Mouse (Mus musculus): ENCODE data around the gene Tubal3. TPM values are rescaled to one million over a fixed set of nuclear protein-coding genes. Genes with fewer than 3 reads are reported as not detected.
A peak's percentile ranks its signal among the peaks of the same experiment; 100 is the strongest.
"Not testable (repeated sequence)": the region's sequence is repeated elsewhere in the genome, so short reads cannot be mapped to it uniquely, and the experiment has no call there.

The Tubal3 gene
- total RNA-seq (2022): not detected

DNA sequence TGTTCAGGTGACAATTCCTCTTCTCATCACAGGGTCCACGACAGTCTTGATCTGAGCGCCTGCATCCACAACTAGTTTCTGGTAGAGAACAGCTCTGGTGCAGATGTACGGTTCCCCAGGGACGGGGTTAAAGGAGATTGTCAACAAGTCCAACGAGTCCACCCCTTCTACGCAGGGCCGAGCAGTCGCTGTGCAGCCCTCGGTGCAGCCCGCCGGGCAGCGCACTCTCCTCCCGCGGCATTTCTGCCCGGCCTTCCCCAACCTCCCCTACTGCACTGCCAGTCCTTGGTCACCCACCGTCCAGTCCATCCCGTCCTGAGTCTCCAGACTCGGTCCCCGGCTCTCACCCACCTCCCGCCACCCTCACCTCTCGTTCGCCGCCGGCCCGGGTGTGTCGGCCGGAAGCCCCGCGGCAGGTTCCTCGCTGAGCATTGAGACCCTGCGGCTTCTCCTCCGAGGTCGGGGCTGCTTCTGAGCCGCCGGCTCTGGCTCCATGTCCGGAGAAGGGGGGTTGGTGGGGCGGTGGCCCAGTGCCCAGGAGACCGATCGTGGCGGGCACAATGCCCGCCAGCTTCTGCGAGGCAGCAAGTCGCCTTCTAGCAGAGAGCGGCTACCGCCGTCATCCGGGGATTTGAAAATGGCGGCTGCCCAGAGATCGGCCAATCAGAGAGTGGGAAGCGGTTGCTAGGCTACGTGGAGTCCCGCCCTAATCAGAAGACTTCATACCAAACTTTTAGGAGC is at the start of gene Tubal3, which contains the start of gene Net1:
TSS of gene Tubal3 (plus strand) at position 704 of the 741 bp plus-strand sequence.
TSS of gene Net1 (minus strand) at position 650 of the 741 bp plus-strand sequence.
- peak; percentile 76 to 89 for DNase-seq (ENCODE audit: low spot score in 2 of 2)

DNA sequence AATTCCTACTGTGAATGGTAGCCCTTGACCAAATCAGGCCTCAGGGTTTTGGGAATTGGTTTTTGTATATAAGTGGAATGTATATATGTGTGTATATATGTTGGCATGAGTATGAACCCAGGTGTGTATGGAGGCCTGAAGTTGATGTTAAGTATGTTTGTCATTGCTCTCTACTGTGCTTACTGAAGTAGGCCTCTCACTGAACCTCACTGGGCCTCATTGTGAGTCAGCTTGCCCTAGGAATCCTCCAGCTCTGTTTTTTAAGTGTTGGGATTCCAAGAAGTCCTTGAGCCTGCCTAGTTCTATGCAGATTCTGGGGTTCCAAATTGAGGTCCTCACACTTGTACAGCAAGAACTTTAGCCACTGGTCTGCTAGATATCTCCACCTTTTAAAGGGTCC is 48.2 kb upstream of the Tubal3 start:
- no peak for DNase-seq (ENCODE audit: low spot score in 2 of 2)

DNA sequence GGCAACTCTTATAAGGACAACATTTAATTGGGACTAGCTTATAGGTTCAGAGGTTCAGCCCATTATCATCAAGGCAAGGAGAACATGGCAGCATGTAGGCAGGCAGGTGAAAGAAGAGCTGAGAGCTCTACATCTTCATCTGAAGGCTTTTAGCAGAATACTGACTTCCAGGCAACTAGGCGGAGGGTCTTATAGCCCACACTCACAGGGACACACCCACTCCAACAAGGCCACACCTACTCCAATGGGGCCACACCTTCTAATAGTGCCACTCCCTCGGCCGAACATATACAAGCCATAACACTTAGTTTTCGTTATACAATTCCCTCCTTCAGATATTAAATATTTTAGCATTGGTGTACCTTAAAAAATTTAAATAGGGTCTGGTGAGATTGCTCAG is 45.2 kb upstream of the Tubal3 start:
- no peak for DNase-seq (ENCODE audit: low spot score in 2 of 2)

DNA sequence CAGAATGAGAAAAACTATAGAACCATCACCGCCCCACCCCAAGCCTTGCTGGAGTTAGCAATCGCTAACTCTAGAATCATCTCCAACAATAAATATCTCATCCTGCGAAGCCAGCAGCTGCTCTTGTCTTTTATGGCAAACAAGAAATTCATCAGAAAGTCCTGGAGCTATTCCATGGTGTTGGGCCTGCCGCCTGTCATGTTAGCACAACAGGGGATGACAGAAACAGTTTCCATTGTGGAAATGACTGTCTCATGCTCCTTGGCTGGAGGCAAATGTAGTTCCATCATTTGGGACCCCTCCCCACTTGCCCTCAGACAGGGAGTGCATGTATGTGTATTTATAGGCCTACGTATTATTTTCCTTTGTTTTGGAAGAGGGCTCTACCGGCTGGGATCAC is 41.6 kb upstream of the Tubal3 start:
- peak in 1 of 2 experiments; percentile 39 for DNase-seq (ENCODE audit: low spot score in 2 of 2)

DNA sequence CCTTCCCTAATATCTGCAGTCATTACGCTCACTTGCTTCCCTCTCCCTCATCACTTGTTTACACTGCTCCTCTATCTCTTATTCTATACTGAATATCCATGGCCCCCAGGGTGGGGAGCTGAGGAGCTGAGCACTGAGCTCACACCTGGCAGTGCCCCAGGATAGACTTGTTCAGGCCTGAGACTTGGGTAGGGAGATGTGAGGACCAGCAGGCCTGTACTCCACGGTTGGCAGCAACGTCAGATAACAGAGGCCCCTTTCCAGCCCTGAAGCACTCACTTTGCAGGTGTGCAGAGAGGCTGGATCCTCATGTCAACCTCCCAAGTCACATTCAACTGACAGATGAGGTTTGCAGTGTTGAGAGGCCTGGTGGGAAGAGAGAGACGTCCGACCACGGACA is 40.9 kb upstream of the Tubal3 start:
- DNase-seq (ENCODE audit: low spot score in 2 of 2): no peak

DNA sequence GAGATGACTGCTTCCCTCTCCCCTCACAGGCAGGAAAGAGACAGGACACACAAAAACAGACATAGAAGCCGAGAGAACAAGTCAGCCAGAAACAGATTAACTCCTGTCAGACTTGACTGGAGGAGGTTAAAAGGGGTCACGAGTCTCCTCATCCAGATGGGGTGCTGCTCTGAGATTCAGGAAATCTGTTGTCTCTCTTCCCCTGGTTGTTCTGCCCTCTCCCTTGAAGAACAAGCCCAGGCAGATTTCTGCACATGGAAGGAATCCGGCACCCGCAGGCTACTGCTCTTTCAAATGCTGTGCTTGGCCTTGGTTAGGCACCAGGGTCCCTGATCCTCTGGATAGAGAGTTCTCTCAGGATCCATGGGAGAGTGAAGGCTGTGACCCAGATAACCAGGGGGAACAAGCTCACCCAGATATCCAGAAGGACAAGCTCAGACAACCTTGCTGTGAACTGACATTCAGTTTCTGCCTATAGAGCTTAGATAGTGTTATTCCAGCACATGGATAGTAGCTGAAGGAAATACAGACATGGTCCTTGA is 40.3 kb upstream of the Tubal3 start:
- no peak for DNase-seq (ENCODE audit: low spot score in 2 of 2)

DNA sequence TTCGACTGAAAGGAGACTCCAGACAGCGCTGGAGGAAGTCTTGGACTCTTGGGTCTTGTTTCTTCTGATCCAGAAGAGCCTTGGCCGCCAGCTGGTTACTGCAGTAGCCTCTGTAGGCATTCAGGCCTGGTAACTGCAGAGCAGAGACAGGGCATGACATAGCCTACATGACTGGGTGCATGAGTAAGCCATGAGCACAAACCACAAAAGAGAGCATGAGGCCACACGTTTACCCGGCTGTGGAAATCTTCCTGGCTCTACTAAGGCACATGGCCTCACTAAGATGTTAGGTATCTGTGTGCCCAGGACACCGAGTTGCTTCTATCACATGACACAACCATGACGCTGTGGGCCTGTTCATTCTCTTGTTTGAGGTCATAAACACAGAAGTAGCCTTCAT is 31.4 kb upstream of the Tubal3 start:
- no peak for DNase-seq (ENCODE audit: low spot score in 2 of 2)

DNA sequence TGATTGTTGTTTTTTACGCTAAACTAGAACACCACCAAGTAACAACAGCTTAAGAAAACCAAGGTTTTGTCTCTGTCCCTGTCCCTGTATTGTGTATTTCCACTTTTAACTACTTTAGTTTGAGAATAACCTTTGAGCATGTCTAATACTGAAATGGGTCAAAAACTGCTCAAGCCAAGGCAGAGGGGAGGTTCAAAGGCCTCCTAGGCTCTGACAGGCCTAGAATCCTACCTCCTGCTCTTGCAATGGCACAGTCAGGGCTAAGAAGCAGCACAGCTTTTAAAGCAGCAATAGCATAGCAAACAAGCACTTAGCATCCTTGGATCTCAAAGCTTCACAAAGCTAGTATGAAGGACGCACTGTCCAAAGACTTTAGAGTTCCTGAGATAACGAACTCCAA is 29.0 kb upstream of the Tubal3 start:
- DNase-seq (ENCODE audit: low spot score in 2 of 2): no peak

DNA sequence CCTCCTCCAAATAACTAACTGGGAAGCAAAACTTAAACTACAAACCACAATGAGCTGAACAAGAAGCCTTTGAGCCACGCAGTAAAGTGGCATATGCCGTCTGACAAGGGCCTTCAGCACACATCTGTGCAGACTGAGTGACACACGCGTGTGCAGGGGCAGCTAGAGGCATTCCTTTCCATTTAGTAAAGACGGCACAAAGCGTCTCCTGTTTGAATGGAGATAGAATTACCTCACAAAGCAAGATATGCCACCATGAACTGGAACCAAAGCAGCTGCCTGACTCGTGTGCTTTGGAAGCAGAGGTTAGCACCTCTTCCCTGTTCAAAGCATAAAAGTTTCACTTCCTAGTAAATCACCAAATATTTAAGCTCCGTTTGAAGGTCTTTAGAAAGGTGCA is 28.0 kb upstream of the Tubal3 start:
- DNase-seq (ENCODE audit: low spot score in 2 of 2): no peak

DNA sequence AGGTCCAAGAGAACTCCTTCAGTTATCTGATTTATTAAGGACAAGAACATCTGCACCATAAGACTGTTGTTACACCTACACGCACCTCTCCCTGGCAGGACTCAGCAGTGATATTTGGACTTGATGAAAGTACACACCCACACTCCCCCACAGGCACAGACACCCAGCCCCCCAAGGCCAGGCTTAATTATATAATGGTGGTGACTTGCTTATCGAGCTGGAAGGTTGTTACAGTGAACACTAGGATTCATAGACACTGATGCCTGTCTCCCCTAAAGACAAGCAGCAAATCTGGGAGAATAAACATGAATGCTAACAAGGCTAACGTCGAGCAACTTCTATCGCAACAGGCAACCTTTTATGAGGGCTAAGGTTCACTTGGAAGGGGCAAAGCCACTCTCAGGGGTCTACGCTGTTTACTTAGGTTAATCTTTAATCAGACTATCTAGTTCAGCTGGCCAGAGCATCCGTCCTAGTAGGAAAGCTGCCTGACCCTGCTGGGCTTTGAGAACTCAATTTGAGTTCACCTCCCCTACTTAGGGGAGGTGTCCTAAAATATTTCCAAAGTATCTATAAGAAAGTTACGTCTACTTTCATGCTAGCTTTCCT is 26.5 kb upstream of the Tubal3 start:
- DNase-seq (ENCODE audit: low spot score in 2 of 2): no peak

DNA sequence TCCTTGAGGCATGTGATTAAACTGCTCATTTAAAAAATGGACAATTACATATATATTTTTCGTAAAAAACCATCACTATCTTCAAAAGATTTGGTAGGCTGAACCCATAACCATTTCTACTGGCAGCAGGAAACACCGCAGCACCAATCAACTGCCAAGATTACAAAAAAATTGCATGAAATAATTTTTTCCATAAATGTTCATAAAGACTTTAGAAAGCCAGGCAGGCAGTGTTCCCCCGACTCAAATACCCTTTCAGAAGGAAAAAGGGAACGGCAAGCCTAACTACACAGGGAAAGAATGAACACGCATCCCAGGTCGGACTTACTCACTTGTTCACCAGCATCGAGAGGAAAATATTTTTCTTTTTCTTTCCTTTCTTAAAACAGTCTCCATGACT is 25.5 kb upstream of the Tubal3 start:
- no peak for DNase-seq (ENCODE audit: low spot score in 2 of 2)

DNA sequence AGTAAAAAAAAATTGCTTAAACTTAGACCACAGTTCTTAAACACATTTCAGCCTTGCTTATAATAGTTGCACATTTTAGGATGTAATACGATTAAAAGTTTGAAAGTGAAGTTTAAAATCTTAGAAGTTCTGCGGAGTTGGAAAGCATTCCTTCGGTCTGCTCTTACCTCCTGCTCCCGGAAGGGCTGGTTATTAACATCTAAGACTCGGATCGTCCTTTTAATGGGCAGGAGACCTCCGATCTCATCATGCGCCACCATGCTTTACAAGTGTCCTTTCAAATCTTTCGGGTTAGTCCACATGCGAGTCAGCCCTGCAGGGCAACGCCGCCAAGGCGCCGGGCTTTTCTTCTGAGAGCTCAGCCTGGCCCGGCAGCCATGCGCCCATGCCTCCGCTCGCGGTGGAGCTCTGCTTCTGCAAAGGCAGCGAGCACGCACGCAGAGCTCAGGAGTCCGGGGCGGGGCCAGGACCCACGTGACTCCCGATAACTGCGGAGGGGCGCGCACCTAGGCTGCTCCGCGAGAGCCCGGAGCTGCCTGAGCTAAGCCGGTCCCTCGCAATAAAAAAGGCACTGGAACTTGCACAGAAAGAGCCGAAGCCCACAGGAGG is 24.8 kb upstream of the Tubal3 start:
- peak; percentile 72 to 85 for DNase-seq (ENCODE audit: low spot score in 2 of 2)

DNA sequence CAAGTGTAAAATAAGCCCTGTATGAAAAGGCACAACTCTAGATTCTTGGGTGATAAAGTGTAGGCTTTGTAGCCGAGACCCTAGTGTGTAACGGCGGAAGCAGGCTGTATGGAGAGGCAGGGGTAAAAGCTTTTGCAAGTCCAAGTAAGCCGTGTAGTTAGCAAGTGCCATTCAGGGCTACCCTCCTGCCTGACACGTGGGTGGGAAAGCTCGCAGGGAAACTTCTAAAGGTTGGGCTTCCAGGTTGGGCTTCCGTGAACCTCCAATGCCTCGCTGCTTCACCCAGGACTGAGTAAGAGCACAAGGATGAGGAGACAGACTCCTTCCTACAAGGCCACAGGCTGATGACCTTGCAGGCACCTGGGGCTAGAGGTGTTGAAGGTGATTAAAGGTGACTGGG is 23.5 kb upstream of the Tubal3 start:
- DNase-seq (ENCODE audit: low spot score in 2 of 2): no peak

DNA sequence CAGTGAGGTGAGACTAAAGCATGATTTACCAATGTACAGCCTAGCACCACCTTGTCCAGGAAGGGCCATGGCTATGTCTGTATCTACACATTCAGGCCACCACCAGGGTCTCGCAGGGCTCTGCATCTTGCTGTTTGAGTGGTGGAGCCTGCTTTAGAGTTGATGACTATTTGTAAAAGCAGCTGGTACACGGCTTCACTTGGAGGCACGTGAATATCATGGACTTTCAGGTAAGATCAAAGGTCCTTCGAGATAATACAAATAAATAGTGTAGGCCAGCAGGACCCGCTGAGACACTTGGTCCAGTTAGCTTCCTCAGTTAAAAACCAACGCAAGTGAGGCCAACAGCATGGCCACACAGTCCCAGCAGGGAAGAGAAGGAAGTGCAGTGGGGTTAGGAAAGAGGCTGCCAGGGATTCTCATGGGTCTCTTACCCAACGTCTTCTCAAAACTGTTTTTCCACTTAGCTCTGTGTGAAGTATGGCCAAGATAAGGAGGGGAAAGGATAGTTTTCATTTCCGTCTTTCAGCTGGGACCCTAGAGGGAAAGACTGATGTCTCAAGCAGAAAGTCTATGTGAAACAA is 22.6 kb upstream of the Tubal3 start:
- DNase-seq (ENCODE audit: low spot score in 2 of 2): no peak

DNA sequence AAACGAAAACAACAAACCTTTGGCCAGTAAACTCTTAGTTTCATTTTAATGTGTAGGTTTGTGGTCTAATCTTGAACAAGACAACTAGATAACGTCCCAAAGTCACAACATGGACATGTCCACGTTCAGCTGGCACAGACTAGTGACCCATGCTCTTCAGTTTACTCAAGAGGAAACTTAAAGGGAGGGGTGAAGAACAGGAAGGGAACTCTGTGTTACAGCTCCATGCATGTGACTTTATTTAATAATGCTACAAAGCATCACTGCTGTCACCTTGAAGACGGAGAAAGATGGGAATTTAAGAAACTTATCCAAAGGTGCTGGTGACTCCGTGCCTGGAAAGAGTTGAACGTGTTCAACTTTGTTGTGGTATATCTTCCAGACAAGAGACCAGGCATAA is 22.0 kb upstream of the Tubal3 start:
- DNase-seq (ENCODE audit: low spot score in 2 of 2): no peak

DNA sequence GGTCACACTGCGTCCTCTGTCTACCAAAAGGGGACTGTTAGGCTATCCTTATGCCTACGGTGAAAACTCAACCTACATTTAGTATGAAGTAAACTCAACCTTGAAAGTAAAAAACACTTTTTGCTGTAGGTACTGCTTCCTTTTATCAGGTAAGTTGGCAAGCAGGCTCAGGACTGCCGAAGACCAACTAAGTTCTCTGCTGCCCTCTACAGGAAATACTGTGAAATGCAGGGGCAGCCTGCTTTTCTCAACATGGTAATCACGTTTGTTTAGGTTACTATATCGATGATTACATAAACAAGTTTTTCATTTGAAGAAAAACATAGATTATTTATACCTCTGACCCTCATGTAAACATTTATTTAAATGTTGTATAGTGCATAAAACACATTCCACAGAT is 21.2 kb upstream of the Tubal3 start:
- peak; percentile 48 to 83 for DNase-seq (ENCODE audit: low spot score in 2 of 2)

DNA sequence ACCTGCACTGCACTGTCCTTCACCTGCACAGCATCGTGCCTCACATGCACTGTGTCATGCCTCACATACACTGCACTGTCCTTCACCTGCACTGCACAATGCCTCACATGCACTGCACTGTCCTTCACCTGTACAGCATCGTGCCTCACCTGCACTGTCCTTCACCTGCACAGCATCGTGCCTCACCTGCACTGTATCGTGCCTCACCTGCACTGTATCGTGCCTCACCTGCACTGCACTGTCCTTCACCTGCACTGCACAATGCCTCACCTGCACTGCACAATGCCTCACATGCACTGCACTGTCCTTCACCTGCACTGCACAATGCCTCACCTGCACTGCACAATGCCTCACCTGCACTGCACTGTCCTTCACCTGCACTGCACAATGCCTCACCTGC is 19.9 kb upstream of the Tubal3 start:
- not testable (repeated sequence) for DNase-seq (ENCODE audit: low spot score in 2 of 2)

DNA sequence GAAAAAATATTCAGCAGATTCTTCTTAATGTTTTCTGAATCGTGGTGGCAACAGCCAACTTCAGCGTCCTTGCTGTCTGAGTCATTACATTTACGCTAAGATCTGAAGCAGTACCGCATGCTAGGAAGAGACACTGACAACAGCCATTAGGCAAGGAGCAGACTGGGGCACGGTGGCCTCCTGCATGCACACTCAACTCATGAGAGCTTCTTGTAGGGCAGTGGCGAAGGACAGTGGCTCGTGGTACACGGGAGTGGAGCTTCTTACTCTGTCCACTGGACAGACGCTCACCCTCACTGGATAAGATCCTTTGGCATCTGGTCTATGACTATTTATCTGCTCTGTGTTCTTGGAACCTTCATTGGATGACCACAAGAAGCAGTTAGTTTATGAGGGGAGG is 18.8 kb upstream of the Tubal3 start:
- DNase-seq (ENCODE audit: low spot score in 2 of 2): no peak

DNA sequence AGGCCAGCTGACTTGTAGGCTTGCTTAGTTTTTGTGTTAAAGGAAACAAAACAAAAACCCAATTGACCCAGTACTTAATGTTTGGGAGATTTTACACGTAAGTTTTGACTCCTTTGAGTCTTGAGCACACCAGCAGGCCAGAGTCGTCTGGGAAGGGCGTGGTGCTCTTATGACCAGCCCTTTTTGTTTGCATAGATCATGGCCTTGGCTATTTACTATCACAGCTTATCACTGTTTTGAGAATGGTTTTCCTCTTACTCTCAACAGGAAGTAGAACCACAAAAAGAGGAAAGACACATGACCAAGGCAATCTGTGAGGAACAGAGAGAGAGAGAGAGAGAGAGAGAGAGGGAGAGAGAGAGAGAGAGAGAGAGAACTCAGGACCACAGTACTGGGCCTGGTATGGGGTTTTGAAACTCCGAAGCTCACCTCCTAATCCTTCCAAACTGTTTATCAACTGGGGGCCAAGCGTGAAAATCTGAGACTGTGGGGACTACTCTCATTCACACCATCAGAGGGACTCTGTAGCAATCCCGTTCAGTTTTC is 10.8 kb upstream of the Tubal3 start:
- DNase-seq (ENCODE audit: low spot score in 2 of 2): no peak

DNA sequence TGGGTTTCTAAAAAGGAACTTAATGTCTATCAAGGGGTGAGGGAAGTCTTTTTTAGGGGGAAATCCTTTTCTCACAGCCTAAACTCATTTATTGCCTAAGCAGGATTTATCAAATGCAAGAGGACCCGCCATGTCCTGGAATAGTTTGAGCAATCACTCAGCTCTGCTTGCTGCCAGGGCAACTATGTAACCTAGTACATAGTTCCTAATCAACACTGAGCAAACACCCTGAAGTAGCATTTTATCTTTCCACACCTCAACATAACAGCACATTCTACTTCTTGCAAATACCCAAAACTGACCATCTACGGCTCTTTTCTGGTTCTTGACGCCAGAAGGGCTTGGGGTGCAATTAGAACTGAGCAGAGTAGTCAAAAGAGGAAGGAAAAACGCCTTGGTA is 9.8 kb upstream of the Tubal3 start:
- DNase-seq (ENCODE audit: low spot score in 2 of 2): no peak

DNA sequence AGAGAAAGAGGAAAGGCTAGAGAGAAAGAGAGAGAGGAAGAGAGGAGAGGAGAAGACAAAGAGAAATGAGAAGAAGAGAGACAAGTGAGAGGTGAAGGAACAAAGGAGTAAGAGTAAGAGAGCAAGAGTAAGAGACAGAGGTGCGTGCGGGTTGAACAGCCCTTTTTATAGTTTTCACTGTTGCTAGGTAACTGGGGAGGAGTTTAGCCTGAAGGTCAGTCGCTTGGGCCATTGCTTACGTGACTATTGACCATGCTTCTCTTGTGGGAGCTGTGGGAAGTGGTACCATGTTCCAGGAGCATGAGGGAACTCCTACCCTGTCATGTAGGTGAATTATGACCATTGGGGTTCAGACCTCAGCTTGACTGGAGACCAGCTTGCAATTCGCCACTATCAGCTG is 7.7 kb upstream of the Tubal3 start:
- no peak for DNase-seq (ENCODE audit: low spot score in 2 of 2)

DNA sequence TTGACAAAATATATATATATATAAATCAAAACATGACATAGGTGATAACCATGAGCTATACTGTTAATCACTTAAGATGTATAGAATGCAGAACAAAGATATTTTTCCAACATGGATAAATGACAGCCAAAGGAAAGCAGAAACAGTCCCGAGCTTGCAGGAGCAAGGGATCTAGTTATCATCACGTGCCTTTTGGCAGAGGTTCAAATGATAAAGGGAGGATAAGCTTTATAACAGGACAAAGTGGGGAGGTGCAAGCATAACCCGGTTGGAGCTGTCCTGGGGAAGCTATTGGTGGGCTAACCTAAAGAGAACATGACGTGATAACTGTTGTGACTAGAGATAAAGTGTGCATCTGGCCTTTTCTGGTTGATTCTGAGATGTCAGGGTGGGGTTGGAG is 4.6 kb upstream of the Tubal3 start:
- no peak for DNase-seq (ENCODE audit: low spot score in 2 of 2)

Measured in layer of hippocampus, adult 8-10 months (tissue).